Mouse (Mus musculus) adrenal gland, adult 8-10 months (tissue): Measurements from ENCODE around the gene Nr1d1. TPM values are rescaled to one million over a fixed set of nuclear protein-coding genes. Genes with fewer than 3 reads are reported as not detected.

Source experiments
- DNase-seq: peaks from one replicate; pipeline ENCODE4 v3.0.0; 2022
- total RNA-seq, 4 experiments: library from RNA; stranded (reverse); gene quantifications; 2 replicates each; pipeline ENCODE4 v1.2.4; 2022

The Nr1d1 gene
- total RNA-seq, 4 experiments from 2014 or later: 140 to 286 (median 201) TPM

- DNase-seq: no peak
Measured at GRCm38 (mm10) chr11:98770096-98770975, 4.8 kb downstream of the Nr1d1 start.

GRCm38 (mm10) chr11:98769007-98769954, 5.9 kb downstream of the Nr1d1 start:
- DNase-seq: no peak

- DNase-seq: no peak
Measured at GRCm38 (mm10) chr11:98768127-98769006, 6.8 kb downstream of the Nr1d1 start.

GRCm38 (mm10) chr11:98767713-98768112, 7.4 kb downstream of the Nr1d1 start:
- DNase-seq: no peak

GRCm38 (mm10) chr11:98767276-98767675, 7.9 kb downstream of the Nr1d1 start:
- no peak for DNase-seq

- DNase-seq: no peak
Measured at GRCm38 (mm10) chr11:98766816-98767215, 8.3 kb downstream of the Nr1d1 start.

- DNase-seq: no peak
Measured at GRCm38 (mm10) chr11:98766346-98766745, 8.8 kb downstream of the Nr1d1 start.

GRCm38 (mm10) chr11:98765421-98766309, 9.5 kb downstream of the Nr1d1 start:
- no peak for DNase-seq

GRCm38 (mm10) chr11:98764746-98765145, 10.4 kb downstream of the Nr1d1 start:
- DNase-seq: no peak

- DNase-seq: no peak
Measured at GRCm38 (mm10) chr11:98764091-98764490, 11.0 kb downstream of the Nr1d1 start.

- no peak for DNase-seq
Measured at GRCm38 (mm10) chr11:98763502-98763861, 11.7 kb downstream of the Nr1d1 start.

GRCm38 (mm10) chr11:98762756-98763501, 12.2 kb downstream of the Nr1d1 start:
- DNase-seq: no peak

- no peak for DNase-seq
Measured at GRCm38 (mm10) chr11:98761939-98762338, 13.2 kb downstream of the Nr1d1 start.

- DNase-seq: no peak
Measured at GRCm38 (mm10) chr11:98756711-98757110, 18.4 kb downstream of the Nr1d1 start.

GRCm38 (mm10) chr11:98755726-98756380, 19.3 kb downstream of the Nr1d1 start:
- no peak for DNase-seq

- peak; percentile 82 for DNase-seq
Measured at GRCm38 (mm10) chr11:98754621-98755181, 20.4 kb downstream of the Nr1d1 start.

GRCm38 (mm10) chr11:98754151-98754620, 20.9 kb downstream of the Nr1d1 start:
- no peak for DNase-seq

- no peak for DNase-seq
Measured at GRCm38 (mm10) chr11:98753264-98753663, 21.9 kb downstream of the Nr1d1 start.

- no peak for DNase-seq
Measured at GRCm38 (mm10) chr11:98752562-98753140, 22.5 kb downstream of the Nr1d1 start.
